Mouse (Mus musculus) embryonic facial prominence, embryonic 13.5 days (tissue): ENCODE measurements at regions not wholly inside any gene's neighbourhood (a gene's known extent, or its start where the extent isn't known, plus 50 kb on each side); places are given as distances from the start of the nearest gene placed in this dataset.

Experiments used
- ATAC-seq: fragments of 200-750 bp; cut with Nextera tagmentation; 2 replicates; pipeline ENCODE4 v1.8.0; 2017; ENCODE audit warnings: low read depth; ENCODE audit not compliant: insufficient number of reproducible peaks, insufficient read depth, low FRiP score, low TSS enrichment
- H3K27ac ChIP-seq: fragments of 300-500 bp; sonication (generic); 2 replicates; pipeline ENCODE4 v1.5.1; 2015; ENCODE audit warnings: moderate library complexity, mild to moderate bottlenecking, inconsistent platforms
- H3K27me3 ChIP-seq: fragments of 300-500 bp; sonication (generic); 2 replicates; pipeline ENCODE4 v1.6.1; 2015; ENCODE audit warnings: mild to moderate bottlenecking, inconsistent platforms
- H3K36me3 ChIP-seq: fragments of 300-500 bp; sonication (generic); 2 replicates; pipeline ENCODE4 v1.6.1; 2015; ENCODE audit warnings: mild to moderate bottlenecking, inconsistent platforms
- H3K4me1 ChIP-seq: fragments of 300-500 bp; sonication (generic); 2 replicates; pipeline ENCODE4 v1.6.1; 2015; ENCODE audit warnings: inconsistent platforms
- H3K4me2 ChIP-seq: fragments of 300-500 bp; sonication (generic); 2 replicates; pipeline ENCODE4 v1.6.1; 2015; ENCODE audit warnings: moderate library complexity, mild to moderate bottlenecking, inconsistent platforms
- H3K4me3 ChIP-seq: fragments of 300-500 bp; sonication (generic); 2 replicates; pipeline ENCODE4 v1.5.1; 2015; ENCODE audit warnings: mild to moderate bottlenecking, inconsistent platforms
- H3K9ac ChIP-seq: fragments of 300-500 bp; sonication (generic); 2 replicates; pipeline ENCODE4 v1.6.1; 2015; ENCODE audit warnings: mild to moderate bottlenecking, inconsistent platforms
- H3K9me3 ChIP-seq: fragments of 300-500 bp; sonication (generic); 2 replicates; pipeline ENCODE4 v1.6.1; 2016; ENCODE audit warnings: inconsistent platforms
- WGBS: fragments of 180-500 bp; shearing (Covaris S2); methylation state at CpG from one replicate; pipeline ENCODE4 v1.1.7; 2015; ENCODE audit warnings: mixed read lengths; 5-methylcytosine and 5-hydroxymethylcytosine counted together

- no peak for ATAC-seq
- H3K4me2 ChIP-seq = no peak overlapping the region
- no peak overlapping the region for H3K27ac ChIP-seq
- H3K9me3 ChIP-seq = no peaks in the 10 kb centered on the region
- H3K4me1 ChIP-seq = peaks cover 13% of the 10 kb centered on the region
- H3K9ac ChIP-seq = no peak overlapping the region
- no peak overlapping the region for H3K4me3 ChIP-seq
- WGBS = 76% methylated on average over 9 of the region's 9 CpGs
- H3K36me3 ChIP-seq = no peaks in the 10 kb centered on the region
- H3K27me3 ChIP-seq = no peaks in the 10 kb centered on the region
These were observed 321.8 kb downstream of the Fgf9 start for GRCm38 (mm10) chr14:58392055-58392726.

- H3K9me3 ChIP-seq = no peaks in the 10 kb centered on the region
- no peak overlapping the region for H3K4me2 ChIP-seq
- 92% methylated on average over 2 of the region's 2 CpGs for WGBS
- no peak overlapping the region for H3K4me3 ChIP-seq
- no peak overlapping the region for H3K27ac ChIP-seq
- H3K27me3 ChIP-seq = no peaks in the 10 kb centered on the region
- H3K9ac ChIP-seq = no peak overlapping the region
- ATAC-seq = no peak
- peaks cover 13% of the 10 kb centered on the region for H3K4me1 ChIP-seq
- H3K36me3 ChIP-seq = no peaks in the 10 kb centered on the region
These were observed 320.4 kb downstream of the Fgf9 start for GRCm38 (mm10) chr14:58390741-58391140.

- no peaks in the 10 kb centered on the region for H3K36me3 ChIP-seq
- no peak; the same call in 1 of the 2 replicates for ATAC-seq
- 72% methylated on average over 9 of the region's 9 CpGs for WGBS
- no peak overlapping the region for H3K4me2 ChIP-seq
- no peaks in the 10 kb centered on the region for H3K9me3 ChIP-seq
- peaks cover 13% of the 10 kb centered on the region for H3K4me1 ChIP-seq
- no peak overlapping the region for H3K9ac ChIP-seq
- peak overlapping the region; percentile 28; the same call in 1 of the 2 replicates for H3K27ac ChIP-seq
- H3K4me3 ChIP-seq = no peak overlapping the region
- H3K27me3 ChIP-seq = no peaks in the 10 kb centered on the region
These were observed 317.1 kb downstream of the Fgf9 start for GRCm38 (mm10) chr14:58387348-58388000.

- Histone ChIP-seq H3K4me2 (no peak overlapping the region), H3K4me3 (no peak overlapping the region), H3K27me3 (no peaks in the 10 kb centered on the region), H3K9me3 (0 out of 2 replicates have a peak, but pooled peaks cover under 1% of the 10 kb centered on the region), H3K27ac (no peak overlapping the region), H3K36me3 (no peaks in the 10 kb centered on the region), H3K4me1 (no peaks in the 10 kb centered on the region), H3K9ac (no peak overlapping the region)
- no peak for ATAC-seq
These were observed 304.7 kb downstream of the Fgf9 start for GRCm38 (mm10) chr14:58375056-58375455.

GRCm38 (mm10) chr14:58356824-58357223 lies 286.5 kb downstream of the Fgf9 start:
- Histone ChIP-seq H3K27me3 (no peaks in the 10 kb centered on the region), H3K9me3 (no peaks in the 10 kb centered on the region), H3K4me1 (0 out of 2 replicates have a peak, but pooled peaks cover 3% of the 10 kb centered on the region), H3K4me3 (no peak overlapping the region), H3K27ac (no peak overlapping the region), H3K9ac (no peak overlapping the region), H3K4me2 (no peak overlapping the region), H3K36me3 (no peaks in the 10 kb centered on the region)
- WGBS = 71% methylated on average over 2 of the region's 2 CpGs
- ATAC-seq = no peak

- H3K4me2 ChIP-seq = no peak overlapping the region
- H3K4me1 ChIP-seq = 0 out of 2 replicates have a peak, but pooled peaks cover 3% of the 10 kb centered on the region
- ATAC-seq = no peak
- no peaks in the 10 kb centered on the region for H3K36me3 ChIP-seq
- H3K9me3 ChIP-seq = no peaks in the 10 kb centered on the region
- no peak overlapping the region for H3K4me3 ChIP-seq
- H3K27ac ChIP-seq = no peak overlapping the region
- no peaks in the 10 kb centered on the region for H3K27me3 ChIP-seq
- H3K9ac ChIP-seq = no peak overlapping the region
These were observed 282.6 kb downstream of the Fgf9 start for GRCm38 (mm10) chr14:58352986-58353385.

GRCm38 (mm10) chr14:58336148-58336547 lies 265.8 kb downstream of the Fgf9 start:
- Histone ChIP-seq H3K9ac (no peak overlapping the region), H3K27ac (no peak overlapping the region), H3K9me3 (no peaks in the 10 kb centered on the region), H3K4me3 (no peak overlapping the region), H3K36me3 (no peaks in the 10 kb centered on the region), H3K4me2 (no peak overlapping the region), H3K4me1 (no peaks in the 10 kb centered on the region), H3K27me3 (no peaks in the 10 kb centered on the region)
- 88% methylated on average over 14 of the region's 14 CpGs for WGBS
- no peak for ATAC-seq

- Histone ChIP-seq H3K9ac (no peak overlapping the region), H3K27ac (no peak overlapping the region), H3K4me2 (no peak overlapping the region), H3K36me3 (no peaks in the 10 kb centered on the region), H3K4me3 (no peak overlapping the region), H3K9me3 (no peaks in the 10 kb centered on the region), H3K4me1 (no peaks in the 10 kb centered on the region), H3K27me3 (no peaks in the 10 kb centered on the region)
- ATAC-seq = no peak
- WGBS = 88% methylated on average over 6 of the region's 6 CpGs
These were observed 252.8 kb downstream of the Fgf9 start for GRCm38 (mm10) chr14:58323164-58323563.

- 79% methylated on average over 4 of the region's 4 CpGs for WGBS
- Histone ChIP-seq H3K4me3 (no peak overlapping the region), H3K4me2 (no peak overlapping the region), H3K27ac (no peak overlapping the region), H3K4me1 (peaks cover 5% of the 10 kb centered on the region), H3K36me3 (no peaks in the 10 kb centered on the region), H3K9ac (no peak overlapping the region), H3K9me3 (no peaks in the 10 kb centered on the region), H3K27me3 (no peaks in the 10 kb centered on the region)
- ATAC-seq = no peak
These were observed 252.1 kb downstream of the Fgf9 start for GRCm38 (mm10) chr14:58322461-58322860.

GRCm38 (mm10) chr14:58321875-58322274 lies 251.5 kb downstream of the Fgf9 start:
- no peak overlapping the region for H3K9ac ChIP-seq
- no peak overlapping the region for H3K27ac ChIP-seq
- no peak for ATAC-seq
- no peaks in the 10 kb centered on the region for H3K27me3 ChIP-seq
- H3K36me3 ChIP-seq = no peaks in the 10 kb centered on the region
- WGBS = 57% methylated on average over 10 of the region's 10 CpGs
- H3K9me3 ChIP-seq = no peaks in the 10 kb centered on the region
- no peak overlapping the region for H3K4me2 ChIP-seq
- peaks cover 11% of the 10 kb centered on the region for H3K4me1 ChIP-seq
- H3K4me3 ChIP-seq = no peak overlapping the region

- no peak for ATAC-seq
- no peak overlapping the region for H3K9ac ChIP-seq
- H3K4me2 ChIP-seq = no peak overlapping the region
- H3K27me3 ChIP-seq = no peaks in the 10 kb centered on the region
- no peak overlapping the region for H3K4me3 ChIP-seq
- 78% methylated on average over 5 of the region's 5 CpGs for WGBS
- H3K27ac ChIP-seq = no peak overlapping the region
- H3K4me1 ChIP-seq = peaks cover 17% of the 10 kb centered on the region
- no peaks in the 10 kb centered on the region for H3K9me3 ChIP-seq
- no peaks in the 10 kb centered on the region for H3K36me3 ChIP-seq
These were observed 250.9 kb downstream of the Fgf9 start for GRCm38 (mm10) chr14:58321234-58321633.

GRCm38 (mm10) chr14:58317640-58318039 lies 247.3 kb downstream of the Fgf9 start:
- Histone ChIP-seq H3K27ac (no peak overlapping the region), H3K4me1 (peaks cover 30% of the 10 kb centered on the region)
- WGBS = 66% methylated on average over 3 of the region's 3 CpGs

More at GRCm38 (mm10) chr14:58317640-58318039, 247.3 kb downstream of the Fgf9 start:
- no peak overlapping the region for H3K4me3 ChIP-seq
- H3K27me3 ChIP-seq = no peaks in the 10 kb centered on the region
- no peaks in the 10 kb centered on the region for H3K36me3 ChIP-seq
- no peak for ATAC-seq
- H3K9ac ChIP-seq = no peak overlapping the region
- no peak overlapping the region for H3K4me2 ChIP-seq
- H3K9me3 ChIP-seq = no peaks in the 10 kb centered on the region
